Mouse (Mus musculus) liver, adult 2 months (tissue): ENCODE results near the gene Pnpla2.

Experiments
- CTCF ChIP-seq: fragments of 200-500 bp; IDR thresholded peaks from 2 replicates; pipeline ENCODE4 v1.5.1; 2011; ENCODE audit warnings: low read depth, low read length, control low read depth
- POLR2A ChIP-seq: fragments of 200-500 bp; IDR thresholded peaks from 2 replicates; pipeline ENCODE4 v1.6.1; 2011; ENCODE audit warnings: low read length, control low read depth; ENCODE audit not compliant: insufficient read depth; ENCODE audit errors: extremely low read depth

- TF ChIP-seq POLR2A (no peak), CTCF (no peak)
Observed at GRCm38 (mm10) chr7:141430585-141431240, 24.3 kb upstream of the Pnpla2 start.
